Mouse (Mus musculus) heart, embryonic 13.5 days (tissue): ENCODE measurements around the gene Tcp10c. TPM values are rescaled to one million over a fixed set of nuclear protein-coding genes. Genes with fewer than 3 reads are reported as not detected.
"Not testable (repeated sequence)": the region's sequence is repeated elsewhere in the genome, so short reads cannot be mapped to it uniquely, and the experiment has no call there.

ENCODE experiments used
- ATAC-seq: fragments of 200-750 bp; cut with Nextera tagmentation; 2 replicates; pipeline ENCODE4 v1.8.0; 2017; ENCODE audit warnings: moderate TSS enrichment; ENCODE audit not compliant: insufficient number of reproducible peaks, low FRiP score, low TSS enrichment; ENCODE audit errors: extremely low read depth
- H3K27ac ChIP-seq: fragments of 300-500 bp; sonication (generic); replicated peaks from 2 replicates; pipeline ENCODE4 v1.5.1; 2015; ENCODE audit warnings: moderate library complexity, mild to moderate bottlenecking, inconsistent platforms
- H3K27me3 ChIP-seq: fragments of 300-500 bp; sonication (generic); replicated peaks from 2 replicates; pipeline ENCODE4 v1.6.1; 2015; ENCODE audit warnings: mild to moderate bottlenecking, inconsistent platforms
- H3K36me3 ChIP-seq: fragments of 300-500 bp; sonication (generic); 2 replicates; pipeline ENCODE4 v1.6.1; 2015; ENCODE audit warnings: mild to moderate bottlenecking, inconsistent platforms
- H3K4me1 ChIP-seq: fragments of 300-500 bp; sonication (generic); 2 replicates; pipeline ENCODE4 v1.6.1; 2015; ENCODE audit warnings: inconsistent platforms
- H3K4me2 ChIP-seq: fragments of 300-500 bp; sonication (generic); 2 replicates; pipeline ENCODE4 v1.6.1; 2015; ENCODE audit warnings: inconsistent platforms, mild to moderate bottlenecking, moderate library complexity
- H3K4me3 ChIP-seq: fragments of 300-500 bp; sonication (generic); 2 replicates; pipeline ENCODE4 v1.5.1; 2015; ENCODE audit warnings: moderate library complexity, mild to moderate bottlenecking, inconsistent platforms
- H3K9ac ChIP-seq: fragments of 300-500 bp; sonication (generic); 2 replicates; pipeline ENCODE4 v1.6.1; 2015; ENCODE audit warnings: inconsistent platforms, mild to moderate bottlenecking, moderate library complexity
- H3K9me3 ChIP-seq: fragments of 300-500 bp; sonication (generic); 2 replicates; pipeline ENCODE4 v1.6.1; 2016; ENCODE audit warnings: inconsistent platforms
- WGBS: fragments of 180-500 bp; shearing (Covaris S2); methylation state at CpG from one replicate; pipeline ENCODE4 v1.1.7; 2015; ENCODE audit warnings: mixed read lengths; 5-methylcytosine and 5-hydroxymethylcytosine counted together
- polyA plus RNA-seq: library from polyadenylated mRNA; unstranded; fragments of >200 nt; fragmentation: Nextera tagmentation; extraction: Ambion mirVana; gene quantifications from 2 replicates; pipeline ENCODE4 v1.2.1, GENCODE M21; 2015

Tcp10c gene
- polyA plus RNA-seq, 1 experiment from 2014 or later = not detected

- not testable (repeated sequence) for H3K36me3 ChIP-seq, H3K27me3 ChIP-seq, H3K4me1 ChIP-seq, H3K4me2 ChIP-seq, H3K9ac ChIP-seq, ATAC-seq, H3K4me3 ChIP-seq, H3K27ac ChIP-seq
- WGBS = 61% methylated on average over 2 of the region's 5 CpGs
- peaks cover 19% of the 10 kb centered on the region for H3K9me3 ChIP-seq
Measured at GRCm38 (mm10) chr17:13425694-13426093, 71.3 kb downstream of the Tcp10c start.

- H3K9ac ChIP-seq, H3K27me3 ChIP-seq, H3K4me3 ChIP-seq, H3K4me2 ChIP-seq, ATAC-seq, H3K4me1 ChIP-seq, H3K36me3 ChIP-seq, H3K27ac ChIP-seq: not testable (repeated sequence)
- 77% methylated on average over 4 of the region's 6 CpGs for WGBS
- H3K9me3 ChIP-seq = peaks cover 19% of the 10 kb centered on the region
Measured at GRCm38 (mm10) chr17:13426508-13426907, 72.1 kb downstream of the Tcp10c start.

Other genes starting within 250 kb of the Tcp10c start
- not detected in 2 replicates for gene Unc93a, start 222.8 kb upstream of the Tcp10c start, polyA plus RNA-seq
- gene Smok2a, start 133.4 kb upstream of the Tcp10c start, polyA plus RNA-seq = not detected in 2 replicates
- gene Smok2b, start 124.3 kb upstream of the Tcp10c start, polyA plus RNA-seq = not detected in 2 replicates